Mouse (Mus musculus) midbrain, embryonic 13.5 days (tissue): ENCODE data around the gene Gsto1. TPM values are rescaled to one million over a fixed set of nuclear protein-coding genes. Genes with fewer than 3 reads are reported as not detected.

Experiments
- ATAC-seq: fragments of 200-750 bp; cut with Nextera tagmentation; 2 replicates; pipeline ENCODE4 v1.8.0; 2017; ENCODE audit warnings: mild to moderate bottlenecking, moderate TSS enrichment, moderate library complexity
- H3K27ac ChIP-seq: fragments of 300-500 bp; sonication (generic); 2 replicates; pipeline ENCODE4 v1.5.1; 2015; ENCODE audit warnings: inconsistent platforms, mild to moderate bottlenecking, moderate library complexity
- H3K27me3 ChIP-seq: fragments of 300-500 bp; sonication (generic); 2 replicates; pipeline ENCODE4 v1.6.1; 2015; ENCODE audit warnings: mild to moderate bottlenecking, inconsistent platforms
- H3K36me3 ChIP-seq: fragments of 300-500 bp; sonication (generic); 2 replicates; pipeline ENCODE4 v1.6.1; 2015; ENCODE audit warnings: mild to moderate bottlenecking, inconsistent platforms
- H3K4me1 ChIP-seq: fragments of 300-500 bp; sonication (generic); replicated peaks from 2 replicates; pipeline ENCODE4 v1.6.1; 2015; ENCODE audit warnings: inconsistent platforms
- H3K4me2 ChIP-seq: fragments of 300-500 bp; sonication (generic); replicated peaks from 2 replicates; pipeline ENCODE4 v1.6.1; 2015; ENCODE audit warnings: moderate library complexity, mild to moderate bottlenecking, inconsistent platforms
- H3K4me3 ChIP-seq: fragments of 300-500 bp; sonication (generic); replicated peaks from 2 replicates; pipeline ENCODE4 v1.5.1; 2015; ENCODE audit warnings: mild to moderate bottlenecking, inconsistent platforms
- H3K9ac ChIP-seq: fragments of 300-500 bp; sonication (generic); replicated peaks from 2 replicates; pipeline ENCODE4 v1.6.1; 2015; ENCODE audit warnings: mild to moderate bottlenecking, inconsistent platforms
- H3K9me3 ChIP-seq: fragments of 300-500 bp; sonication (generic); 2 replicates; pipeline ENCODE4 v1.6.1; 2016; ENCODE audit warnings: mild to moderate bottlenecking, inconsistent platforms
- WGBS: fragments of 180-500 bp; shearing (Covaris S2); methylation state at CpG from one replicate; pipeline ENCODE4 v1.1.7; 2015; 5-methylcytosine and 5-hydroxymethylcytosine counted together
- polyA plus RNA-seq: library from polyadenylated mRNA; unstranded; fragments of >200 nt; fragmentation: Nextera tagmentation; extraction: Ambion mirVana; gene quantifications from 2 replicates; pipeline ENCODE4 v1.2.1, GENCODE M21; 2015

Gsto1 gene
- polyA plus RNA-seq, 1 experiment from 2014 or later: 98.3 TPM

- no peak overlapping the region for H3K9ac ChIP-seq
- no peak overlapping the region for H3K4me2 ChIP-seq
- no peaks in the 10 kb centered on the region for H3K27me3 ChIP-seq
- 96% methylated on average over 4 of the region's 4 CpGs for WGBS
- no peak overlapping the region for H3K4me3 ChIP-seq
- peaks cover 37% of the 10 kb centered on the region for H3K4me1 ChIP-seq
- H3K36me3 ChIP-seq: no peaks in the 10 kb centered on the region
- no peak for ATAC-seq
- H3K9me3 ChIP-seq: no peaks in the 10 kb centered on the region
- H3K27ac ChIP-seq: no peak overlapping the region
Measured at GRCm38 (mm10) chr19:47914191-47914590, 59.4 kb downstream of the Gsto1 start.

Other genes starting within 250 kb of the Gsto1 start
- gene Col17a1, start 162.9 kb upstream of the Gsto1 start, polyA plus RNA-seq: 0.12 and 0.13 TPM in 2 replicates
- gene Sfr1, start 123.3 kb upstream of the Gsto1 start, polyA plus RNA-seq: 185 and 189 TPM in 2 replicates
- 1.2 and 1.5 TPM in 2 replicates for gene Gsto2, start 10.6 kb downstream of the Gsto1 start, polyA plus RNA-seq
- gene Cfap43, start 64.3 kb downstream of the Gsto1 start, polyA plus RNA-seq: 0.24 and 0.36 TPM in 2 replicates
- 8.5 and 9.2 TPM in 2 replicates for gene Itprip, start 64.3 kb downstream of the Gsto1 start, polyA plus RNA-seq
- gene Cfap58, start 82.7 kb downstream of the Gsto1 start, polyA plus RNA-seq: 0.32 and 0.48 TPM in 2 replicates